Mouse (Mus musculus) stomach, embryonic 15.5 days (tissue): ENCODE measurements at regions not wholly inside any gene's neighbourhood (a gene's known extent, or its start where the extent isn't known, plus 50 kb on each side); places are given as distances from the start of the nearest gene placed in this dataset. TPM values are rescaled to one million over a fixed set of nuclear protein-coding genes. Genes with fewer than 3 reads are reported as not detected.

Source experiments
- ATAC-seq: fragments of 200-750 bp; cut with Nextera tagmentation; 2 replicates; pipeline ENCODE4 v1.8.0; 2017; ENCODE audit warnings: low read depth, moderate number of reproducible peaks, moderate TSS enrichment; ENCODE audit not compliant: insufficient read depth, low FRiP score
- H3K27ac ChIP-seq: fragments of 300-500 bp; sonication (generic); 2 replicates; pipeline ENCODE4 v1.5.1; 2015; ENCODE audit warnings: mild to moderate bottlenecking, inconsistent platforms
- H3K27me3 ChIP-seq: fragments of 300-500 bp; sonication (generic); replicated peaks from 2 replicates; pipeline ENCODE4 v1.6.1; 2015; ENCODE audit warnings: inconsistent platforms
- H3K36me3 ChIP-seq: fragments of 300-500 bp; sonication (generic); 2 replicates; pipeline ENCODE4 v1.6.1; 2015; ENCODE audit warnings: inconsistent platforms
- H3K4me1 ChIP-seq: fragments of 300-500 bp; sonication (generic); 2 replicates; pipeline ENCODE4 v1.6.1; 2015; ENCODE audit warnings: inconsistent platforms
- H3K4me2 ChIP-seq: fragments of 300-500 bp; sonication (generic); 2 replicates; pipeline ENCODE4 v1.6.1; 2015; ENCODE audit warnings: mild to moderate bottlenecking, inconsistent platforms
- H3K4me3 ChIP-seq: fragments of 300-500 bp; sonication (generic); replicated peaks from 2 replicates; pipeline ENCODE4 v1.5.1; 2015; ENCODE audit warnings: inconsistent platforms
- H3K9ac ChIP-seq: fragments of 300-500 bp; sonication (generic); 2 replicates; pipeline ENCODE4 v1.6.1; 2015; ENCODE audit warnings: inconsistent platforms
- H3K9me3 ChIP-seq: fragments of 300-500 bp; sonication (generic); 2 replicates; pipeline ENCODE4 v1.6.1; 2016; ENCODE audit warnings: inconsistent platforms
- WGBS: fragments of 180-500 bp; shearing (Covaris S2); methylation state at CpG from one replicate; pipeline ENCODE4 v1.1.7; 2015; 5-methylcytosine and 5-hydroxymethylcytosine counted together
- microRNA-seq: library from miRNA; unstranded; fragments of <30 nt; microRNA quantifications from one replicate; pipeline ENCODE4, GENCODE M21; 2016

- no peak overlapping the region for H3K9ac ChIP-seq
- WGBS = 54% methylated on average over 12 of the region's 12 CpGs
- no peak overlapping the region for H3K4me2 ChIP-seq
- no peaks in the 10 kb centered on the region for H3K9me3 ChIP-seq
- no peak for ATAC-seq
- no peak overlapping the region for H3K27ac ChIP-seq
- H3K36me3 ChIP-seq = no peaks in the 10 kb centered on the region
- no peaks in the 10 kb centered on the region for H3K27me3 ChIP-seq
- no peak overlapping the region for H3K4me3 ChIP-seq
- no peaks in the 10 kb centered on the region for H3K4me1 ChIP-seq
Observed at GRCm38 (mm10) chr13:6473401-6474190, 74.4 kb upstream of the Pitrm1 start.

GRCm38 (mm10) chr13:6479667-6480066 lies 68.3 kb upstream of the Pitrm1 start:
- WGBS = 68% methylated on average over 6 of the region's 6 CpGs
- ATAC-seq = no peak
- Histone ChIP-seq H3K27ac (no peak overlapping the region), H3K4me3 (no peak overlapping the region), H3K9ac (no peak overlapping the region), H3K27me3 (no peaks in the 10 kb centered on the region), H3K4me2 (no peak overlapping the region), H3K36me3 (no peaks in the 10 kb centered on the region), H3K9me3 (no peaks in the 10 kb centered on the region), H3K4me1 (no peaks in the 10 kb centered on the region)

- Histone ChIP-seq H3K9me3 (no peaks in the 10 kb centered on the region), H3K27me3 (no peaks in the 10 kb centered on the region), H3K4me2 (no peak overlapping the region), H3K4me3 (no peak overlapping the region), H3K27ac (no peak overlapping the region), H3K4me1 (no peaks in the 10 kb centered on the region), H3K36me3 (no peaks in the 10 kb centered on the region), H3K9ac (no peak overlapping the region)
- no peak for ATAC-seq
Observed at GRCm38 (mm10) chr13:6484418-6484817, 63.5 kb upstream of the Pitrm1 start.

- no peaks in the 10 kb centered on the region for H3K27me3 ChIP-seq
- no peaks in the 10 kb centered on the region for H3K4me1 ChIP-seq
- no peaks in the 10 kb centered on the region for H3K9me3 ChIP-seq
- H3K4me2 ChIP-seq = no peak overlapping the region
- H3K9ac ChIP-seq = no peak overlapping the region
- H3K4me3 ChIP-seq = no peak overlapping the region
- H3K27ac ChIP-seq = no peak overlapping the region
- no peak for ATAC-seq
- H3K36me3 ChIP-seq = no peaks in the 10 kb centered on the region
- 79% methylated on average over 3 of the region's 3 CpGs for WGBS
Observed at GRCm38 (mm10) chr13:6487837-6488236, 60.1 kb upstream of the Pitrm1 start.

- Histone ChIP-seq H3K27ac (no peak overlapping the region), H3K36me3 (no peaks in the 10 kb centered on the region), H3K27me3 (no peaks in the 10 kb centered on the region), H3K9ac (no peak overlapping the region), H3K4me1 (no peaks in the 10 kb centered on the region), H3K4me3 (no peak overlapping the region), H3K9me3 (no peaks in the 10 kb centered on the region), H3K4me2 (no peak overlapping the region)
- ATAC-seq = no peak
- 34% methylated on average over 5 of the region's 5 CpGs for WGBS
Observed at GRCm38 (mm10) chr13:6492916-6493619, 54.9 kb upstream of the Pitrm1 start.

Small RNAs in the stretch of these regions (microRNA-seq; reads per million reads assigned to microRNA genes)
- gene Gm26259 = not detected
